Mouse (Mus musculus): ENCODE data around the gene Ubn1.

DNA sequence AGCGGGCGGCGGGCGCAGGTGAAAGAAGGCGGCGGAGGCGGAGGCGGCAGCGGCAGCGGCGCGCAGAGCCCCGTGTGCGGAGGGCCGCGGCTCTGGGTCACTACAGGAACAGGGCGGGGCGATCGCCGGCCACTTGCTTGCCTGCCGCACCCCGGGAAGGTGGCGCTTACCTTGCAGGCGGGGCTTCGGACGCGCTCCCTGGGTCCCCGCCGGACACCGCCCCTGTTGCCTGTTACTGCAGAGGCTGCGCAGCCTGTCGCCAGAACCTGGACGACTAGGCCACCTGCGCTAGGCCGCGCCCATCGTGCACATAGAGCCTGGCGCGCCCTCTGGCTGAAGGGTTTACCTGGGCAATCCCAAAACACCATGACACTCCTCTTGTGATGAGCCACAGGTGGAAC lies 82.5 kb downstream of the Ubn1 start, which contains the start of gene Ppl:
- TF ChIP-seq CTCF (IDR thresholded peaks at IDR 0.05; ENCODE audit: insufficient read depth, low read depth, low read length) (no peak), POLR2A (IDR thresholded peaks at IDR 0.05; ENCODE audit: insufficient read depth, low read depth, low read length) (no peak)

All from olfactory bulb, adult 2 months (tissue).